Mouse (Mus musculus) Patski (cell line): Measurements from ENCODE around the gene Gm4871. TPM values are rescaled to one million over a fixed set of nuclear protein-coding genes. Genes with fewer than 3 reads are reported as not detected.
A peak's percentile ranks its signal among the peaks of the same experiment; 100 is the strongest.
"Not testable (repeated sequence)": the region's sequence is repeated elsewhere in the genome, so short reads cannot be mapped to it uniquely, and the experiment has no call there.

Experiments
- ATAC-seq: fragments of 100-300 bp; one replicate; pipeline ENCODE4 v1.8.0; 2021
- CTCF ChIA-PET: fragments of 350-600 bp; sonication (Branson Sonifier 250); formaldehyde crosslinking; loops from one replicate; lab custom pipeline; 2022; ENCODE audit warnings: inconsistent platforms; lab: Charles Lee
- POLR2A ChIA-PET: fragments of 350-600 bp; sonication (Branson Sonifier 250); formaldehyde crosslinking; loops from one replicate; lab custom pipeline; 2022; ENCODE audit warnings: antibody characterized with exemption, inconsistent platforms; lab: Charles Lee
- DNase-seq: peaks from one replicate; pipeline ENCODE4 v3.0.0-alpha.2; 2011; ENCODE audit warnings: low read depth, low spot score
- H3K27me3 ChIP-seq: fragments of 371-371 bp; one replicate; pipeline ENCODE4 v1.5.1; 2021
- CTCF ChIP-seq: fragments of 100-300 bp; IDR thresholded peaks from one replicate; pipeline ENCODE4 v1.5.1; 2021
- in situ Hi-C: fragments of 300-500 bp; cut with MboI; formaldehyde crosslinking; loops from 3 replicates; pipeline ENCODE4 v1.11.1; 2018; ENCODE audit warnings: low pct_unique_long_range_greater_than_20kb, mixed read lengths
- polyA plus RNA-seq: library from polyadenylated mRNA; unstranded; gene quantifications from one replicate; pipeline ENCODE4 v1.2.3, GENCODE M21; 2021

The Gm4871 gene
- polyA plus RNA-seq, 1 experiment from 2014 or later = not detected

GRCm38 (mm10) chr5:145041628-145042027, 9.1 kb upstream of the Gm4871 start:
- DNase-seq = no peak
- in situ Hi-C loops = no loop called here
- ATAC-seq = no peak
- CTCF ChIA-PET = interaction anchor here (1.6 to 1.7 kb wide), 2 partner anchors 17 to 26 kb away, joined by 3 to 6 read pairs; no protein-coding TSS in a partner anchor
- POLR2A ChIA-PET = interaction anchor here (0.8 kb wide), 1 partner anchor 27 kb away, joined by 7 read pairs; no protein-coding TSS in a partner anchor
- peak; percentile 79 for TF ChIP-seq CTCF
- no peaks in the 10 kb centered on the region for H3K27me3 ChIP-seq

- POLR2A ChIA-PET, in situ Hi-C loops: not testable (repeated sequence)
Measured at GRCm38 (mm10) chr5:145030476-145030875, 2.1 kb downstream of the Gm4871 start.

GRCm38 (mm10) chr5:145020712-145021111, 11.8 kb downstream of the Gm4871 start:
- ATAC-seq, CTCF ChIA-PET, DNase-seq, POLR2A ChIA-PET, in situ Hi-C loops, H3K27me3 ChIP-seq: not testable (repeated sequence)

More at GRCm38 (mm10) chr5:145030476-145030875, 2.1 kb downstream of the Gm4871 start:
- H3K27me3 ChIP-seq, DNase-seq, ATAC-seq, CTCF ChIA-PET: not testable (repeated sequence)

GRCm38 (mm10) chr5:145020254-145020653, 12.3 kb downstream of the Gm4871 start:
- POLR2A ChIA-PET, H3K27me3 ChIP-seq, CTCF ChIA-PET, in situ Hi-C loops, DNase-seq: not testable (repeated sequence)
- peak; percentile 94 for ATAC-seq

- DNase-seq, H3K27me3 ChIP-seq, CTCF ChIA-PET, in situ Hi-C loops, ATAC-seq, POLR2A ChIA-PET: not testable (repeated sequence)
- TF ChIP-seq CTCF = peak; percentile 35
Measured at GRCm38 (mm10) chr5:145016761-145017160, 15.8 kb downstream of the Gm4871 start.

GRCm38 (mm10) chr5:145014278-145014677, 18.3 kb downstream of the Gm4871 start:
- ChIA-PET POLR2A (no interaction called here), CTCF (interaction anchor here (0.7 kb wide), 1 partner anchor 19 kb away, joined by 3 read pairs; no protein-coding TSS in a partner anchor)
- ATAC-seq = no peak
- TF ChIP-seq CTCF = no peak
- DNase-seq = no peak
- in situ Hi-C loops = no loop called here
- no peaks in the 10 kb centered on the region for H3K27me3 ChIP-seq

- DNase-seq (no peak), ATAC-seq (no peak)
- in situ Hi-C loops = loop anchor here (10.0 kb wide), 1 partner anchor 56 kb away; no protein-coding TSS in a partner anchor
- TF ChIP-seq CTCF = no peak
- POLR2A ChIA-PET = interaction anchor here (0.7 kb wide), 1 partner anchor 96 kb away, joined by 9 read pairs; no protein-coding TSS in a partner anchor
- CTCF ChIA-PET = interaction anchor here (1.5 kb wide), 1 partner anchor 20 kb away, joined by 4 read pairs; no protein-coding TSS in a partner anchor
- H3K27me3 ChIP-seq = no peaks in the 10 kb centered on the region
Measured at GRCm38 (mm10) chr5:145008878-145009659, 23.5 kb downstream of the Gm4871 start.

- no peaks in the 10 kb centered on the region for H3K27me3 ChIP-seq
- in situ Hi-C loops = loop anchor here (10.0 kb wide), 1 partner anchor 59 kb away; no protein-coding TSS in a partner anchor
- ATAC-seq (peak; percentile 38), DNase-seq (peak; percentile 30)
- POLR2A ChIA-PET = interaction anchor here (1.3 kb wide), 1 partner anchor 20 kb away, joined by 3 read pairs; no protein-coding TSS in a partner anchor
- no peak for TF ChIP-seq CTCF
- CTCF ChIA-PET = interaction anchor here (1.1 kb wide), 1 partner anchor 11 kb away, joined by 3 read pairs; no protein-coding TSS in a partner anchor
Measured at GRCm38 (mm10) chr5:145005596-145005995, 27.0 kb downstream of the Gm4871 start.

GRCm38 (mm10) chr5:145004495-145004894, 28.1 kb downstream of the Gm4871 start:
- in situ Hi-C loops = loop anchor here (10.0 kb wide), 1 partner anchor 60 kb away; no protein-coding TSS in a partner anchor
- ChIA-PET CTCF (no interaction called here), POLR2A (no interaction called here)
- DNase-seq (no peak), ATAC-seq (no peak)
- TF ChIP-seq CTCF = no peak
- H3K27me3 ChIP-seq = no peaks in the 10 kb centered on the region

GRCm38 (mm10) chr5:145003362-145003761, 29.2 kb downstream of the Gm4871 start:
- TF ChIP-seq CTCF = no peak
- POLR2A ChIA-PET = no interaction called here
- in situ Hi-C loops = loop anchor here (10.0 kb wide), 1 partner anchor 61 kb away; no protein-coding TSS in a partner anchor
- CTCF ChIA-PET = interaction anchor here (1.4 kb wide), 1 partner anchor 15 kb away, joined by 5 read pairs; no protein-coding TSS in a partner anchor
- ATAC-seq = peak; percentile 44
- no peaks in the 10 kb centered on the region for H3K27me3 ChIP-seq
- no peak for DNase-seq
